Mouse (Mus musculus) right cerebral cortex, adult 2 months (tissue): Measurements from ENCODE around the gene Sesn2.

Source experiments
- DNase-seq, 2 experiments: peaks; one replicate each; pipeline ENCODE4 v3.0.0; 2021 to 2022; ENCODE audit warnings: low spot score in 2 of 2

The Sesn2 gene

DNA sequence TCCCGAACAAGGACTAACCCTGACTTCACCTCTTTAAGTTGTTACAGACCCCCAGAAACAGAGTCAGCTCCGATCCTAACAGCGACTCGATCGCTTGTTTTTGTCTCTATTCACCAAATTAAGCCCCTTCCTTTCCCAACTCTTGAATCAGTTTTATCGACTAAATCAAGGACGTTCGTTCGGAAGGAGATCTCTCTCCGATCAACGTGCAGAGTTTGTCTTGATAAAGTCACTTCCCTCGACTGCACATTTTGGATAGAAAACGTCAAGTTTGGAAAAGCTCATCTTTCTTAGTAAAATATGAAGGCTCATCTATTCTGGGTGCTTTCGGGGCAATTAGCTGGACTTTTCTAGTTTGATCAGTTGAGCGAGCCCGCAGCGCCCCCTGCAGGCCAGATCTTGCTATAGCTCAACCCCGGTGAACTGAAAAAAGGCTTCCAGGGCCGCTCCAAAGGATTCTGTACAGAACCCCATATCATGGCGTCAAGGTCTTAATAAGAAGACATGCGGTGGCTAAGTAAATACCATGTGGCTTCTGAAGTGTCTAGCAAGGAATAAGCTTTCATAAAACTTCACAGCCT, 4.3 kb upstream of the Sesn2 start:
- DNase-seq: peak; percentile 83 to 87

DNA sequence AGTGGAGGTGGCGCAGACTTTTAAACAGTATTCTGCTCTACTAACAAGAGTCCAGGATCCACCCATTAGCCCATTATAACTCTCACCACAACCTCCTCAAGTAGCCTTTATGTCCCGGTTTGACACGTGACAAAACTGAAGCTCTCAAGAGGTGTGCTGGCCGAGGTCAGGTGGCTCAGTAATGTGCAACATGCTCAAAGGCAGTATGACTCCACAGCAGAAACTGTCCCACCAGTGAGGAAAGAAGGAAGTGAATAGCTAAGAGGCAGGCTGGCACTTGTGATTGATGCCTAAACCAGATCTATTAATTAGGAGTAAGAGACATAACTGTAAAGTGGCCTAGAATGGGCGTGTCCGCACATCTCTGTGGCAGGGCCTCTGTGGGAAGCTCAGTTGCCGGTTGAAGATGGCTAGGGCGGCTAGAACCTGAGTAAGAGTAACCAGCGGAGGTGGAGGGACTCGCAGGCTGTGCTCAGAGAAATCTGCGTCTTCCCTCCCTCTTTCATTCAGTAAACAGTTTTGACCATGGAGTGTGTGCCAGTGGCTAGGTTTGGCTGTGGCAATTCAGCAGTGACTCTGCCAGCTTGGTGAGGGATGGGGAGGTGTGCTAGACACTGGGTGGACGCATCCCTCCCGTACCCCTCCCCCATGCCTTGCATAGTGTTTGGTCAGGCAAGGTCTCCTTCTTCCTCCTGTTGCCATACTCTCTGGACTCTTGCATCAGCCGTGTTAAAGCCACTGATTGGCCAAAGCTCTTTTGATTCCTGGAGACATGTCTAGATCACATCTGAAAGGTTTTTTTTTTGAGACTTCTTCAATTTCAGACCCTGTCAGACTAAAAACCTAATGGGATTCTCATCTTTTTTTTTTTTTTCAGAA, 3.3 kb upstream of the Sesn2 start:
- no peak for DNase-seq

DNA sequence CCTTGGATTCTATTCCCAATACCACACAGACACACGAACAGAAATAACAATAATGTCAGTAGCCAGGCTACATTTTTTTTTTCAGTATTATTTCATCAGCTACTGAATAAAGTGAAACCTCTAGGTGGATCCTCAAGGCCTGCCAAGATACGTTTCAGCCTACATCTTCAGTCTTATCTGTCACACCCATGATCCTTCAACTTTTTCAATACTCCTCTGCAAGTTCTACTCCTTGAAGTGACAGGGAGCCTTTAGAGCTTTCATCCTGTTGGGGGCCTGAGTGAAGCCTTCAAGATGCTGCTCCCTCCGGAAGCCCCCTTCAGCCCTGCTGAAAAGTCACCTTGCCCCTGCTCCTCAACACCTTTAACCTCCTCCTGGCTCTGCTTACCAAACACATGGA, 1.8 kb upstream of the Sesn2 start:
- no peak for DNase-seq

DNA sequence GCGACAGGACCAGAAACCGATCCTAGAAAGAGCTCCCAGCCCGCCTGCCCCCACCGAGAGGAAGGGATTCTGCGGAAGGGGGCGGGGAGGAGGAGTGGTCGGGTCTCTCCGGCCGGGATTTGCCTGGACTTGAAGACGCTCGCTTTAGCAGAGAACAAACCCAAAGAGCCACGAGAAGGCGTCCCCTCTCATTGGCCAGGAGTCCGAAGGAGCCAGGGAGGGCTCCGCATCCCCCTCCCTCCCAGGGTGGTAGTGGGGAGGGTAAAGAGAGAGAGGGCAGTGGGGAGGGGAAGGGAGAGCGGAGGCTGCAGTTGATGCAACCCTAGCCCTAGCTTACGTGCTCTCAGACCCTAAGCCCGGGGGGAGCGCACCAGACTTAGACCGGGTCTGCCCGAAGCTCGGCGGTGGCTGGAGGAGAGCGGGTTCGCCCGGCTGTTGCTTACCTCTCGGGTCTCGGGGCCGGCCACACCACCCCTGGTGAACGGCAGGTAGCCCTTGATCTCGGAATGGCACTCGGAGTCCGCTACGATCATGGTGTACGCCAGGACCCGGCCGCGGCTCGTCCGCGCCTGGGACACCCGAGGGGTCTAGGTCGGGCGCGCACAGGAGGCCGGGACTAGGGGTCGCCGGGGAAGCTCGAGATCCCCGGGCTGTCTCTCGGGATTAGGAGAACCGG, 542 bp downstream of the Sesn2 start:
- peak; percentile 56 to 58 for DNase-seq

DNA sequence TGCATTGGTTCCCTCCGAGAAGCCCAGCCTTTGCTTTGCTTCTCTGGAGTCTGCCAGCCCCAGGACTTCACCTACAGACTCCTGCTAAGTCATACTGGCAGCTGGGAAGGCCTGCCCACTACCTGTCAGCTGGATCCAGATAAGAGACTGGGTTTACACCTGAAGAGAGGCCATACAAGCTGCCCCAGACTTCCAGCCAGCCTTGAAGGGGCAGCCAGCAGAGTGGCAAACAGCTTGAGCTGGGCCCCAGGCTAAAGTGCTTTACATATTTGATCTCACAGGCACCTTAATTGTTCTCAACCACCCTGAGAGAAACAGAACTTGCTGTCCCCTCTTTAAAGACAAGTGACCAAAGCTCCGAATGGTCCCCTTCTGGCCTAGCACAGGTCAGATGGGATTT, 3.1 kb downstream of the Sesn2 start:
- no peak for DNase-seq

DNA sequence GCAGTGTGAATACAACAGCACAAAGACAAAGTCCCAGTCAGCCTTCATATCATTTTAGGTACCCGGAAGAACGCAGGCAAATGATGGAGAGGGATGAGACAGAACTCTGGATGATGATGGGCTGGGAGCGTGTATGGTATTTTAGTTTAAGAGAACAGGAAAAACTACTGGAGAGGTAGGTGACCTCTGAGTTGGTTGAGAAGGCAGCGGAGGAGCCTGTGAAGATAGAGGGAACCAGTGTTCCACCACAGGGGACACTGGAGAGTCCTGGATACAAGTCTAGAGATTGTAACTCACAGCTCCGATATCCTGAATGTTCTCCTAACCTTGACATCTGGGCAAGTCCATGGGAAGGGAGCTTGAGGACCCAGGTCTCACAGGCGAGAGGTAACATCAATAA, 4.1 kb downstream of the Sesn2 start:
- no peak for DNase-seq

DNA sequence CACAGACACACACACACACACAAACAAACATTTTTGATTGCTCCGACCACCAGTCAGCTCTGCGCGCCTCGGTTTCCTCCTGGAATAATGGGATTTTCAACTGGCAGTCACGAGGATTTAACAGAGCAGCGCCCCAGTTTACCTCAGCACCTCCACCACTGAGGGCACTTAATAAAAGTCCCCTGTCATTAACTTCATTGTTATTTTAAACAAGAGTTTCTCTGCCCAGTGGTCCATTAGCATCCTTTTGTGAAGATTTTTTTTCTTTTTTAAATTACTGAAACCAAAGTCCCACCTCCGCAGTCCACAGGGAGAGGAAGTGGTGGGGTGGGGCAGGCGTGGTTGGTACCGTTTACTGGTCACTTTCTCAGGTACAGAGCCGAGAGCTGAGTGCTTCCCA, 4.5 kb downstream of the Sesn2 start:
- no peak for DNase-seq

DNA sequence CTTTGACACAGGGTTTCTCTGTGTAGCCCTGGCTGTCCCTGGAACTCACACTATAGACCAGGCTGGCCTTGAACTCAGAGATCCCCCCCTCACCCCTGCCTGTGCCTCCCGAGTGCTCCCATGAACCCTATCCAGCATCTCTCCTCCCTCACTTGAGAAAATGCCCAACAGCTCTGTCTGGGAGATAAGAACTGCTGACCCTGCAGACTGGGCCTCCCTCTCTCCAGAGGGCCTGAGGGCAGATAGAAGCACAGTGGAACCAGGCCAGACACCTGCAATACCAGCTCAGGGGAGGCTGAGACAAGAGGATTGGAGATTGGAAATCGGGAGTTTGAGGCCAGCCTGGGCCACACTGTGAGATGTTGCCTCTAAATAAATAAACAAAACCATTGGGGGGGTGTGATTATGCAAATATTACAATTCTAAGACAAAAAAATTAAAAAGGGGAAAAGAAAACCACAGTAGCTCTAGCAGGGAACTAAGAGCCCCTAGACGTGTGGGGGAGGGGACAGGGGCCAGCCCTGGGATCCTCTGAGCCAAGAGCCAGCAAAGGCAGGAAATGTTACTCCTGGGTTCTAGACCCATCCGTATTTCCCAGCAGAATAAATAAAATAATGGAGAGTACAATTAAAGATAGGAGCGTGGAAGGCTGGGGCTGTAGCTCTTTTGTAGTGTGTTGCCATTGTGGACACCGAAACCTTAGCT, 5.1 kb downstream of the Sesn2 start:
- DNase-seq: no peak

DNA sequence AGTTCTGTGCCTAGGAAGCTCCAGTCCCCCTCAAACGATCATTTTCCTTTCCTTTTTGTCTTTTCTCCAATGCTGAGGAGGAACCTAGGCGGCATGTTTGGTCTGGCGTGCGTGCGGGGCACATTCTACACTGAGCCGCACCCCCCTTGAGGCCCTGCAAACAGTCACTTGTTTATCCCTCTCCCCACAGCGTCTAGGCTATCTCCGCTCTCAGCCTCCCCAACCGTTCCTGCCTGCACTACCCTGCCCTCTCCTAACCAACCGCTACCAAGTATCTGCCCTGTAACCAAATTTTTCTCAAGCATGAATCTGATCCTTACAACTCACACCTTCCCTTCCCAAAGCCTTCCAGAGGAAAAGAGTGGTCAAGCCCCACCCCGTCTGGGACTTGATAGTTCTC, 7.0 kb downstream of the Sesn2 start:
- no peak for DNase-seq

DNA sequence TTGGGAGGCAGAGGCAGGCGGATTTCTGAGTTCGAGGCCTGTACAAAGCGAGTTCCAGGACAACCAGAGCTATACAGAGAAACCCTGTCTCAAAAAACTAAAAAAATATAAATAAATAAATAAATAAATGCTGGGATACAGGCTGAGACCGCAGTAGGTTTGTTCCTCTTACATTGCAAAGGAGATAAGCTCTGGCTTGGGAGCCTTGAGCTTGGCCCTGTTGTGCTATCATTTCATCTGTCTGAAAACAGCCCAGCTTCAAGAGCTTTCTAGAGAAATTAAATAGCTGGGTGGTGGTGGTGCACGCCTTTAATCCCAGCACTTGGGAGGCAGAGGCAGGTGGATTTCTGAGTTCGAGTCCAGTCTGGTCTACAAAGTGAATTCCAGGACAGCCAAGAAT, 8.7 kb downstream of the Sesn2 start:
- DNase-seq: no peak

DNA sequence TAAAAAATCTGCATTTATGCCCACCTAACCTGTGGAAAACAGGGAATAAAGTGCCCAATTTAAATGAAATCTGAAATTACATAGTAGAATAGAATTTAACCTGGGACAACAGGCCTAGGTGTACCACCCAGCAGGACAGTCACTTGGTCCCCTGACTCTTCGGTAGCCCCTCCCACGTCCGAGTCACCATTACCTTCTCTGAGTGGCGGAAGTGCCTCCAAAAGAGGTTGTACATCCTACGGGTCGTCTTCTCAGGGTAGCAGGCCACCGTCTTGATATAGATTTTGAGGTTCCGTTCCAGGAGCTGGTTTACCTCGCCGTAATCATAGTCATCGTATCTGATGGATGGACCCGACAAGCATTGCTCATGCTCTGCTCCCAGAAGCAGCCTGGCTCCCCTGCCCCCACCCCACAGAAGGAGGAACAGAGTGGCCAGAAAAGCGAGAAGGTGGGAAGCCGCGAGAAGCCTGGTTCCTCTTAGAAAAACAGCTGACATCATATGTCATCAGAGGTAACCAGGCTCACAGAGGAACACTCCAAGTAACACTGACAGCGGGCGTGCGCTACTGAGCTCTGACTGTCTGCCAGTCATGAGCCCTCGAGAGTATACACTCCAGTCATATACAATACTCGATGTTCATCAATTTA, 15.9 kb downstream of the Sesn2 start:
- no peak for DNase-seq

DNA sequence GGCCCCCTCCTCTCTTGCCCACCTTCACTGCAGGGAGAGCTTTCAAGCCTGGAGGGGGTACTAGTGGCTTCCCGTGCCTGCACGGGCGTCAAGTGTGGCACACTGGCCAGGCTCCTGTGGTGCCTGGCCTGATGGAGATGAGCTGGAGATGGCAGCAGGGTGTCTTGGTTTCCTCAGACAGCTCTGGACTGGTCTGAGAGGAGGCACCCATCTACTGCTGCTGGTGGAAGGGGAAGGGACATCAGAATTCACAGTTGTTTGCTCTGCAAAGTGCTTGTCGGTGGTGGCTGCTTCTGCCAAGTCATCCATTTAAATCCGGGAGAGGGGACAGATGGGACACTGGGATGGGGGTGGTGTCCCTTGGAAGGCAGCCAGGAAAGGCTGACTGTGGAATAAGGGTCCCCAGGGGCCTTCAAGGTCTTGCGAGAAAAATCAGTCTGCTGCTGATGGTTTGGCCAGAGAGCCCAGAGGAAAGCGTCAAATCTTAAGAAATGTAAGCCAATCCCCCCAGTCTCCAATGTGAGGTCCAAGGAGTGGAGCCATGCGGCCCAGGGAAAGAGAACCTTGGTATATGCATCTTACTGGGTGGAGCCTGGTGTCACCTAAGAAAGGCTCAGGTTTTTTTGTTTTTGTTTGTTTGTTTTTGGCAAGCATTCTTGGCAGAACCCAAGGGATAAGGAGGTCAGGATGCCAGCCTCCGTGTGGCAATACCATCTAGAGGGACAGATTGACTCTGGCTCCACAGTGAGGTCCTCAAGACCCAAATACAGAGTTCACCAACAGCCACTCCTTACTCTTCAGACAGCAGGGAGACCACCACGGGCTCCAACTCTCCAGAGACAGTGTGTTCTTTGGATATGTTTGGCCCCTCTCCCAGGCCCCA, 17.9 kb downstream of the Sesn2 start:
- no peak for DNase-seq

DNA sequence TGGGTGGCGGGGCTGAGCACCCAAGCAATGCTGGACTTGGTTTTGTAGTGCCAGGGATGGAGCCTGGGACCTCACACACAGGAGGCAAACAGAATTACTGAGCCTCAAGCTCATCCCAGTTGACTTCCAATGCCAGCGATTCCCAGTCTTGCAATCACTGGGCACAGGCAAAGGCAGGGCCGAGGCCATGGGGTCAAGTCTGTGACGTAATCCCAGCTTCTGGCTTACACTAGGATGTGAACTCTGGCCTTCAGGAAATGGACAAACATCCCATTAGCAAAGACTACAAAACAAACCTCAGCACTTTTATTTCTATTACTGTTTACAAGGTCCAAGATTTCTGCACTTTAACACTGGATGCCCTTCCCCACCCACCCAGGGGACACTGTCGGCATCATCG, 18.6 kb downstream of the Sesn2 start:
- no peak for DNase-seq

DNA sequence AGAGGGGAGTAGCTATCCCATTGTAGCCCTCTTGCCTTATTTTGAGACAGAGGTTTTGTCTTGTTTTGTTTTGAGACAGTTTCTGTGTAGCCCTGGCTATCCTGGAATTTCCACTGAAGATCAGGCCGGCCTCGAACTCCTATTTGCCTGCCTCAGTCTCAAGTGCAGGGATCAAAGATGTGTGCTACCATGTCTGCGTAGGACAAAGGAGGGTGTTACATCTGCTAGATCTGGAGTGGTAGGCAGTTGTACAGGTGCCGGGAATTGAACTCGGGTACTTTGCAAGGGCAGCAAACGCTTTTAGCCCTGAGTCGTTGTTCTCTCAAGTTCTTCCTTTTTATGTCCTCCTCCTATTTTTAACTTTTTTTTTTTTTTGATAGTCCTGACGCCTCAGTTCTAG, 19.2 kb downstream of the Sesn2 start:
- no peak for DNase-seq

DNA sequence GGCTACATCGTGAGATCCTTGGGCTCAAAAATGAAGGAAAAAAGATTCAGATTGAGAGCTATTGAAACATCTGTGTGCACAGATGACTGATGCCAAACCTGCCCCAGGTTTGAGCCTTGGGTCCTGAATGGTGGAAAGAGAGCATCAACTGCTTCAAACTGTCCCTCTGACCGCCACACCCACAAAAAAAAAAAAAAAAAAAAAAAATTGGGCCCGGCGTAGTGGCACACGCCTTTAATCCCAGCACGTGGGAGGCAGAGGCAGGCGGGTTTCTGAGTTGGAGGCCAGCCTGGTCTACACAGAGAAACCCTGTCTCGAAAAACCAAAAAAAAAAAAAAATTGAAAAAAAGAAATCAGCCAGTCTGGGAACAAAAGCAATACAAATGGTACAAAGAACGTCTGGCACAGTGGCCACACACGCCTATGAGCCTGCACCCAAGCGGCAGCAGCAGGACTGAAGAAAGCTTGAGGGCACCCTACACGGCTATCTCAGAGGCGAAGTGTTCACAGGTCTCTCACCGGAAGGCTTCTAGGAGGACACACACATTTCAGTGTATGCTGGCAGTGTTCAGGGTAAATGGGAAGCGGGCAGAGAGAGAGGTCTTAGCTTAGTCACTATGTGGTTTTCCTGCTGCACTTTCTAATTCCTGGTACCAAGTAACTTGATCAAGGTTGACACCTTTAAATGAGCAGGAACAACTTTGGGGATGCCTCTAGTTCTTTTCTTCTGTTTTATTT, 19.9 kb downstream of the Sesn2 start:
- no peak for DNase-seq

DNA sequence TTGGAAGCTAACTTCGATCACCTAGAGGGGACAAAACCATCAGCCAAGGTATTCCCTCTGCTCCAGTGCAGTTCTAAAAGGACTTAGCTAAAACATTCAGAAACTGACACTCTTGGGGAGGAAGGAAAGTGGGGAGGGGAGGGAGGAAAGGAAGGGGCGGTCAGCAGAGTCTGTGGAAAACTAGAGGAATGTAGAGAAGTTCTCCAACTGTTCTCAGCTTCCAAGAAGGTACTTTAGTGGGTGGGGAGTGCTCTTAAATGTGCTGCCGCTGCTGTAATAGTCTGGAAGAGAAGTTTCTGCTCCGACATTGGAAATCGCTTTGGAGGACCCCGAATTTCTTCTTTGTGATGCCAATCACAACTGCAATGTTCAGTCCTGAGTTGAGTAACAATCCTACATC, 21.3 kb downstream of the Sesn2 start:
- DNase-seq: no peak

DNA sequence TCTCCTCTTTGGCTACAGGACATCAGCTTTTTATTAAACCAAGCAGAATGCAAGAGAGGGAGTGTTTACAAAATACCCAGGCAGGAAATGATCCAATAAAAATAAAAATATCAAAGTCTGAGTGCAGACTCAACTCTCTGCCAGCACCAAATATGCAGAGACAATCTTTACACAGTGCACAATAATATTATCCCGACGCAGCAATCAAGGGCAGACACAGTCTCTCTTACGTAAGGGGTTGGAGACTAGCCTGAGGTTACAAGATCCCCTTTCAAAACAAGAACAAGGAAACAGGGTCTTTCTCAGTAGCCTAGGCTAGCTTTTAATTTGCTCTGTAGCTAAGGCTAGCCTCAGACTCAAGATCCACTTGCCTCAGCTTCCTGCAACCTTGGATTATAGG, 21.8 kb downstream of the Sesn2 start:
- DNase-seq: no peak

DNA sequence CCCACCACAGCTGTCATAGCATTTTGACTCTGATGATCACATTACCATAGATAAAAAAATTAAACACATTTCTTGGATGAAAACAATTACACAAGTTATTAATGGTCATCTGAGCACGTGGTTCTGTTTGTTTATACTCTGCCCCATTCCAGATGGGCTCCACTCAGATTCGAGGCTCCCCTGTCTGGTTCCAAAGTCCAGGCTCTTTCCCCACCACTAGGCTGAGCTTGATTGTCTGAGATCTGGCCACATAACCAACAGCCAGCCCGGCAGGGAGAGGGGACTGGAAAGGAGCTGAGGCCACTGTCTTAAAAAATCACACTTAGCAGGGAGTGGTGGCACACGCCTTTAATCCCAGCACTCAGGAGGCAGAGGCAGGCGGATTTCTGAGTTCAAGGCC, 25.5 kb downstream of the Sesn2 start:
- no peak for DNase-seq

DNA sequence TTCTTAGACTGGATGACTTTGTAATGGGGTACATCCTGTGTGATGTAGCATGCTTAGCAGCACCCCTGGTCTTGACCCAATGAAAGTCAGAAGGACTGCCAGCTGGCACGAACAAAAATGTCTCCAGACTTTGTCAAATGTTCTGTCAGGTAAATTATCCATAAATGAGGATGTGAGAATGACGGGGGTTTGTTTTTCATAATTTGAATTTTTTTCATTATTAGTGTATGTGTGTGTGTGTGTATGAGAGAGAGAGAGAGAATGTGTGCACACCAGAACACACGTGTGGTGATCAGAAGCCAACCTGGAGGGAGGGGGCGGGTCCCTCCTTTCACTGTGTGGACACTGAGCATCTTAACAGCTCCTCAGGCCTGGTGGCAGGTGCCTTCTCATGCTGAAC, 26.1 kb downstream of the Sesn2 start:
- DNase-seq: no peak

DNA sequence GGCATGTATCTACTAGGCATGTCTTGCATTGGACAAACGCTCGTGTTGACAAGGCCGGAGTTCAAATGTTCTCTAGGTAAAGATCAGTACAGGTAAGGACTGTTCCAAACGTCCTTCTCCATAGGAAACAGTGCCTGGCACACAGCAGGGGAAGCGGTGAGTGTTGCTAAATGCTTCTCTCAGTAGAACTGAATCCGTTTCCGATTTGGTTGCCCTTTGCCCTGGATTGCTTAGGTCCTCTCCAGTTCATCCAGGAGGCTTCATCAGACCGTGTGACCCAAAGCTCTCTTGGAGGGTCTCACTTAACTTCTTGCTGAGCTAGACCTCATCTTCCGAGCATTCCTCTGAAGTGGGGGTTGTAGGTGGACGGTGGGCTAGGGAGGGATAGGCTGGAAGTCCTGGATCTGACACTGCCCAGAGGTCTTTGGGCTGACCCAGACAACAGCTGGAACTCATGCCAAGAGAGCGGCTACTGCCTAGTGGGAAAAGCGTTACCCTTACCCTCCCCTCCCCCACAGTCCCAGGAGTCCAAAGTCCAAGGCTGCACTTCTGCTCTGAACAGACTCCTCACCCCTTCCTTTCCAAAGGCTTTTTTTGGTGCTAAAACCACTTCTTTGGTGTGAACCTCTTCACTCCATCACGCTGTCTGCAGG, 27.2 kb downstream of the Sesn2 start:
- no peak for DNase-seq
